Mouse (Mus musculus) heart, embryonic 15.5 days (tissue): Measurements from ENCODE around the gene Zcchc2. TPM values are rescaled to one million over a fixed set of nuclear protein-coding genes. Genes with fewer than 3 reads are reported as not detected.

ENCODE experiments used
- ATAC-seq: fragments of 200-750 bp; cut with Nextera tagmentation; replicated peaks from 2 replicates; pipeline ENCODE4 v1.8.0; 2017; ENCODE audit warnings: low read depth, moderate TSS enrichment; ENCODE audit not compliant: insufficient number of reproducible peaks, insufficient read depth, low FRiP score
- H3K27ac ChIP-seq: fragments of 300-500 bp; sonication (generic); 2 replicates; pipeline ENCODE4 v1.5.1; 2015; ENCODE audit warnings: mild to moderate bottlenecking, inconsistent platforms
- H3K27me3 ChIP-seq: fragments of 300-500 bp; sonication (generic); 2 replicates; pipeline ENCODE4 v1.6.1; 2015; ENCODE audit warnings: inconsistent platforms
- H3K36me3 ChIP-seq: fragments of 300-500 bp; sonication (generic); 2 replicates; pipeline ENCODE4 v1.6.1; 2015; ENCODE audit warnings: mild to moderate bottlenecking, inconsistent platforms
- H3K4me1 ChIP-seq: fragments of 300-500 bp; sonication (generic); replicated peaks from 2 replicates; pipeline ENCODE4 v1.6.1; 2015; ENCODE audit warnings: inconsistent platforms
- H3K4me2 ChIP-seq: fragments of 300-500 bp; sonication (generic); 2 replicates; pipeline ENCODE4 v1.6.1; 2015; ENCODE audit warnings: inconsistent platforms, mild to moderate bottlenecking, moderate library complexity
- H3K4me3 ChIP-seq: fragments of 300-500 bp; sonication (generic); 2 replicates; pipeline ENCODE4 v1.5.1; 2015; ENCODE audit warnings: mild to moderate bottlenecking, inconsistent platforms
- H3K9ac ChIP-seq: fragments of 300-500 bp; sonication (generic); 2 replicates; pipeline ENCODE4 v1.6.1; 2015; ENCODE audit warnings: mild to moderate bottlenecking, inconsistent platforms
- H3K9me3 ChIP-seq: fragments of 300-500 bp; sonication (generic); replicated peaks from 2 replicates; pipeline ENCODE4 v1.6.1; 2016; ENCODE audit warnings: inconsistent platforms
- WGBS: fragments of 180-500 bp; shearing (Covaris S2); methylation state at CpG from one replicate; pipeline ENCODE4 v1.1.7; 2015; ENCODE audit warnings: mixed read lengths; 5-methylcytosine and 5-hydroxymethylcytosine counted together
- polyA plus RNA-seq: library from polyadenylated mRNA; unstranded; fragments of >200 nt; fragmentation: Nextera tagmentation; extraction: Ambion mirVana; gene quantifications from 2 replicates; pipeline ENCODE4 v1.2.1, GENCODE M21; 2015

Zcchc2 gene
- polyA plus RNA-seq, 1 experiment from 2014 or later, result 1.7 TPM

DNA sequence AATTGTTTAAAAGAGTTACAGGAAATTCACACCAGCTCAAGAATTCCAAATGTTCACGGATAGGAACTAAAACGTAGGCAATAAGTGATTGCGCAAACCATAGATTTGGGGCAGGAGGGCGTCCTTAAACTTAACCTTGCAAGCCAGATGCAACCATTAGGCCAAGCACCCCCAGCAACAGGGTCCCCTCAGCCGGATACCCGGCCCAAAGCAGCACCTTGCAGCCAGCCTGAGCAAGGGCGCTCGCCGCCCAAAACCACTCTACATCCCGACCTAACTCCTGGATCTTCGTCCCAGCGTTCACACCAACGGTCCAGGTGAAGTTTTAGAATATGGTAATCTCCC lies 594 bp upstream of the Zcchc2 start:
- no peak for ATAC-seq

GRCm38 (mm10) chr1:105990911-105991761 lies 930 bp downstream of the Zcchc2 start:
- H3K27ac ChIP-seq, result peak overlapping the region; percentile 97
- H3K9me3 ChIP-seq, result no peaks in the 10 kb centered on the region
- H3K9ac ChIP-seq, result peak overlapping the region; percentile 87
- H3K36me3 ChIP-seq, result no peaks in the 10 kb centered on the region
- H3K4me3 ChIP-seq, result peak overlapping the region; percentile 84
- H3K4me2 ChIP-seq, result peak overlapping the region; percentile 81
- peaks cover 44% of the 10 kb centered on the region for H3K4me1 ChIP-seq
- under 1% methylated on average over 71 of the region's 104 CpGs for WGBS
- peak; percentile 44 for ATAC-seq
- no peaks in the 10 kb centered on the region for H3K27me3 ChIP-seq

More for the DNA sequence above, 594 bp upstream of the Zcchc2 start:
- H3K9me3 ChIP-seq, result no peaks in the 10 kb centered on the region
- peak overlapping the region; percentile 84 for H3K4me3 ChIP-seq
- peak overlapping the region; percentile 78 for H3K4me2 ChIP-seq
- WGBS, result 1% methylated on average over 13 of the region's 13 CpGs
- no peaks in the 10 kb centered on the region for H3K36me3 ChIP-seq
- peak overlapping the region; percentile 74 for H3K9ac ChIP-seq
- peaks cover 36% of the 10 kb centered on the region for H3K4me1 ChIP-seq
- H3K27me3 ChIP-seq, result no peaks in the 10 kb centered on the region
- H3K27ac ChIP-seq, result peak overlapping the region; percentile 97

- peak overlapping the region; percentile 87 for H3K9ac ChIP-seq
- no peaks in the 10 kb centered on the region for H3K27me3 ChIP-seq
- WGBS, result 24% methylated on average over 17 of the region's 17 CpGs
- ATAC-seq, result no peak
- no peaks in the 10 kb centered on the region for H3K36me3 ChIP-seq
- H3K4me1 ChIP-seq, result peaks cover 49% of the 10 kb centered on the region
- peak overlapping the region; percentile 97 for H3K27ac ChIP-seq
- H3K9me3 ChIP-seq, result no peaks in the 10 kb centered on the region
- peak overlapping the region; percentile 84 for H3K4me3 ChIP-seq
- H3K4me2 ChIP-seq, result peak overlapping the region; percentile 81
These were observed 2.0 kb downstream of the Zcchc2 start for GRCm38 (mm10) chr1:105991931-105992837.

GRCm38 (mm10) chr1:105993196-105993595 lies 3.0 kb downstream of the Zcchc2 start:
- Histone ChIP-seq H3K27ac (peak overlapping the region; percentile 94), H3K4me2 (peak overlapping the region; percentile 81), H3K9ac (peak overlapping the region; percentile 88), H3K36me3 (no peaks in the 10 kb centered on the region), H3K4me1 (peaks cover 47% of the 10 kb centered on the region), H3K9me3 (no peaks in the 10 kb centered on the region), H3K27me3 (no peaks in the 10 kb centered on the region), H3K4me3 (peak overlapping the region; percentile 84)
- ATAC-seq, result no peak
- 4% methylated on average over 7 of the region's 7 CpGs for WGBS

- H3K27me3 ChIP-seq, result no peaks in the 10 kb centered on the region
- H3K4me1 ChIP-seq, result peaks cover 49% of the 10 kb centered on the region
- H3K27ac ChIP-seq, result peak overlapping the region; percentile 94
- under 1% methylated on average over 37 of the region's 37 CpGs for WGBS
- no peaks in the 10 kb centered on the region for H3K36me3 ChIP-seq
- peak overlapping the region; percentile 88 for H3K9ac ChIP-seq
- H3K9me3 ChIP-seq, result no peaks in the 10 kb centered on the region
- peak overlapping the region; percentile 84 for H3K4me3 ChIP-seq
- peak overlapping the region; percentile 81 for H3K4me2 ChIP-seq
- ATAC-seq, result peak; percentile 50
These were observed 3.5 kb downstream of the Zcchc2 start for GRCm38 (mm10) chr1:105993601-105994209.

- no peak for ATAC-seq
- Histone ChIP-seq H3K9me3 (no peaks in the 10 kb centered on the region), H3K4me3 (no peak overlapping the region), H3K9ac (no peak overlapping the region; the same call in 1 of the 2 replicates), H3K4me2 (no peak overlapping the region), H3K36me3 (no peaks in the 10 kb centered on the region), H3K27me3 (no peaks in the 10 kb centered on the region), H3K27ac (no peak overlapping the region), H3K4me1 (peaks cover 46% of the 10 kb centered on the region)
- 40% methylated on average over 2 of the region's 2 CpGs for WGBS
These were observed 5.8 kb downstream of the Zcchc2 start for GRCm38 (mm10) chr1:105995966-105996365.

DNA sequence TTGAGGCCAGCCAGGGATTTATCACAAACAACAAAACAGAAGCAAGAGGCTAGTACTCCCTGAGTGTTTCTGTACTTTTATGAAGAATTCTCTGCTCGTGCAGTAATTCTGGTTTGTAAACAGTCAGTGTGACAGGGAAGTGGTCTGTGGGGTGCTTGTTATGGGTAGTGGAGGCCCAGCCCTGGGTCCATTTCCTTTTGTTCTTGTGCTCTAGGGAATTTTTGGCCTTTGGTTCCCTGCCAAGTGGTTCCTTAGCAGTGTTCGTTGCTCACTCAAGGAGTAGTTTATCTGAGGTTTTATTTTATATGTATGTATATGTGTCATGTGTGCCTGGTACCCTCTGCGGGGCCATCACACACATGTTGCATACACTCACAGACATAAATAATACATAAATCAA lies 7.1 kb downstream of the Zcchc2 start:
- H3K27me3 ChIP-seq, result no peaks in the 10 kb centered on the region
- H3K4me2 ChIP-seq, result no peak overlapping the region
- H3K4me3 ChIP-seq, result no peak overlapping the region
- H3K4me1 ChIP-seq, result peaks cover 41% of the 10 kb centered on the region
- H3K9ac ChIP-seq, result no peak overlapping the region
- H3K9me3 ChIP-seq, result no peaks in the 10 kb centered on the region
- H3K27ac ChIP-seq, result peak overlapping the region; percentile 42; the same call in 1 of the 2 replicates
- H3K36me3 ChIP-seq, result no peaks in the 10 kb centered on the region
- 37% methylated on average over 3 of the region's 3 CpGs for WGBS
- no peak for ATAC-seq

DNA sequence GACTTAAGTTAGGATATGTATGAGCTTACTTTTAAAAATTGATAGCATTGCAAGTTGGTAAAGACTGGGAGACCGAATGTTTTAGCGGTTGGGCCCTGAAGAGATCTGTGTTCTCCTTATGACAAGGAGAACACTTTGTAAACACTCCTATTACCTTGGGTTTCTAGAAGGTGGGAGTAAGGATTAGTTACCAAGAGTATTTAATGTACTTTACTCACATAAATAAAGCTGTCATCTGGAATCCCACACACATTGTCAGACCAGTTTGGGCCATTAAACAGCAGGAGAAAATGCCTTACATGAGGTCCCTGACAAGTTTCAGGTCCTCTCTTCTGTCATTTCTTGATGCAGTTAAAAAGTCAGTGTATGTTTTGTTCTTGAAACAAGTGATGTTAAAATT lies 9.6 kb downstream of the Zcchc2 start:
- Histone ChIP-seq H3K9ac (no peak overlapping the region), H3K27me3 (no peaks in the 10 kb centered on the region), H3K27ac (no peak overlapping the region), H3K4me3 (no peak overlapping the region), H3K36me3 (peaks cover 9% of the 10 kb centered on the region), H3K4me2 (no peak overlapping the region), H3K9me3 (no peaks in the 10 kb centered on the region), H3K4me1 (peaks cover 24% of the 10 kb centered on the region)
- no peak for ATAC-seq
- WGBS, result 86% methylated on average over 2 of the region's 2 CpGs

DNA sequence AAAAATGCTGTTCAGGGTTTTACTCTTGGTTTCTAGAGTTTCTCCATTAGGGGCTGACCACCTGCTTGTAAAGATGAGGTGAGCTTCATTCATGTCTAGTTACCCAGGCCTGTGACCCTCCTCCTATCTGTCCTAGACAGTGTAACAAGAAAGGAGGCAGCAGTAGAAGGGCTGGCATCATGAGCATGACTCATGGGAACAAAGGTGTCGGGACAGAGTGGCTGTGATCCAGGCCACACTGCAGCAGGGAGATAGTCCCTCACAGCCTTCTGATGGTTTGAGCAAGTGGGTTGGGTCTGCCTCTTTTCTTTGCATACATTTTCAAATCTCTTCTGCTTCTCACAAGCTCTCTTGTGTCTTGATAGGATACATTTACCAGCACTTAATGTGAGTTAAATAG lies 17.4 kb downstream of the Zcchc2 start:
- WGBS, result 42% methylated on average over 1 of the region's 1 CpGs
- Histone ChIP-seq H3K4me2 (no peak overlapping the region), H3K9ac (no peak overlapping the region), H3K27ac (no peak overlapping the region), H3K27me3 (no peaks in the 10 kb centered on the region), H3K4me1 (peaks cover 8% of the 10 kb centered on the region; the same call in 1 of the 2 replicates), H3K9me3 (no peaks in the 10 kb centered on the region), H3K4me3 (no peak overlapping the region), H3K36me3 (peaks cover 26% of the 10 kb centered on the region)
- ATAC-seq, result 0 out of 2 replicates have a peak, but pooled peaks have one; percentile 35

- ATAC-seq, result no peak
- WGBS, result 64% methylated on average over 7 of the region's 7 CpGs
- Histone ChIP-seq H3K4me2 (no peak overlapping the region), H3K36me3 (peaks cover 20% of the 10 kb centered on the region; the same call in 1 of the 2 replicates), H3K4me3 (no peak overlapping the region), H3K27me3 (no peaks in the 10 kb centered on the region), H3K27ac (no peak overlapping the region), H3K9ac (no peak overlapping the region), H3K9me3 (no peaks in the 10 kb centered on the region), H3K4me1 (peaks cover 8% of the 10 kb centered on the region; the same call in 1 of the 2 replicates)
These were observed 20.9 kb downstream of the Zcchc2 start for GRCm38 (mm10) chr1:106011097-106011496.

DNA sequence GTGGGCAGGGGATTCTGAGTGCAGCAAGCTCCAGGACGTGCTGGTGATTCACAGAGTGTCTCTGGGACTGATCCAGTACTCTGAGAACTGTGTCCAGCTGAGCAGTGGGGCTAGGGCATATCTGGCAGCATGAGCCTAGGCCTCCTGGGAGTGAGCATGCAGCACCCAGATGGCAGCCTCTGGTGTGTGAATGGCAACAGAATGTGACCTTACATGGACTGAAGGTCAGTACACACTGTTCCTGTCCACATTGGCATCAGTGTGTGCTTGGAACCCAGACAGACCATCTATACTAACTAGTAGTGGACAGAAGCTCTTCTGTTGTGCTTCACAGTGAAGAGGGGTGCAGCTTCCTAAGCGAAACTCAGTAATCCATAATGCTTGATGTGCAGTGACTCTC lies 23.6 kb downstream of the Zcchc2 start:
- H3K36me3 ChIP-seq, result peaks cover 30% of the 10 kb centered on the region
- H3K27me3 ChIP-seq, result no peaks in the 10 kb centered on the region
- H3K9me3 ChIP-seq, result no peaks in the 10 kb centered on the region
- peaks cover 5% of the 10 kb centered on the region; the same call in 1 of the 2 replicates for H3K4me1 ChIP-seq
- WGBS, result 91% methylated on average over 2 of the region's 2 CpGs
- no peak overlapping the region for H3K27ac ChIP-seq
- H3K4me3 ChIP-seq, result no peak overlapping the region
- H3K9ac ChIP-seq, result no peak overlapping the region
- no peak for ATAC-seq
- H3K4me2 ChIP-seq, result no peak overlapping the region
